Mouse (Mus musculus) heart, embryonic 16.5 days (tissue): ENCODE data around the gene Cyp26b1. TPM values are rescaled to one million over a fixed set of nuclear protein-coding genes. Genes with fewer than 3 reads are reported as not detected.

Experiments used
- ATAC-seq: fragments of 200-750 bp; cut with Nextera tagmentation; replicated peaks from 2 replicates; pipeline ENCODE4 v1.8.0; 2017; ENCODE audit warnings: moderate number of reproducible peaks; ENCODE audit not compliant: insufficient read depth, low FRiP score; ENCODE audit errors: extremely low read depth
- H3K27ac ChIP-seq: fragments of 300-500 bp; sonication (generic); 2 replicates; pipeline ENCODE4 v1.5.1; 2014; ENCODE audit warnings: mild to moderate bottlenecking, low read length, control low read depth, moderate library complexity
- H3K27me3 ChIP-seq: fragments of 300-500 bp; sonication (generic); 2 replicates; pipeline ENCODE4 v1.6.1; 2014; ENCODE audit warnings: low read length, mixed read lengths; ENCODE audit not compliant: control insufficient read depth, insufficient read depth
- H3K36me3 ChIP-seq: fragments of 300-500 bp; sonication (generic); 2 replicates; pipeline ENCODE4 v1.6.1; 2014; ENCODE audit not compliant: control insufficient read depth, insufficient read depth
- H3K4me1 ChIP-seq: fragments of 300-500 bp; sonication (generic); 2 replicates; pipeline ENCODE4 v1.6.1; 2014; ENCODE audit warnings: low read length, mixed read lengths; ENCODE audit not compliant: control insufficient read depth, insufficient read depth
- H3K4me2 ChIP-seq: fragments of 300-500 bp; sonication (generic); 2 replicates; pipeline ENCODE4 v1.6.1; 2014; ENCODE audit warnings: low read depth, mild to moderate bottlenecking, control low read depth, low read length
- H3K4me3 ChIP-seq: fragments of 300-500 bp; sonication (generic); 2 replicates; pipeline ENCODE4 v1.5.1; 2014; ENCODE audit warnings: mild to moderate bottlenecking, control low read depth, low read length
- H3K9ac ChIP-seq: fragments of 300-500 bp; sonication (generic); 2 replicates; pipeline ENCODE4 v1.6.1; 2014; ENCODE audit warnings: low read length, control low read depth
- H3K9me3 ChIP-seq: fragments of 300-500 bp; sonication (generic); replicated peaks from 2 replicates; pipeline ENCODE4 v1.6.1; 2016; ENCODE audit warnings: low read length; ENCODE audit not compliant: control insufficient read depth
- WGBS: fragments of 180-500 bp; shearing (Covaris S2); extraction: QIAGEN DNeasy Blood & Tissue Kit; methylation state at CpG from one replicate; pipeline ENCODE4 v1.1.7; 2014; 5-methylcytosine and 5-hydroxymethylcytosine counted together
- polyA plus RNA-seq: library from polyadenylated mRNA; unstranded; fragments of >200 nt; fragmentation: Nextera tagmentation; extraction: Ambion mirVana; gene quantifications from 2 replicates; pipeline ENCODE4 v1.2.1, GENCODE M21; 2015

Gene Cyp26b1
- polyA plus RNA-seq, 1 experiment from 2014 or later = 1.7 TPM

- Histone ChIP-seq H3K9ac (no peak overlapping the region), H3K4me2 (peak overlapping the region; percentile 52), H3K9me3 (no peaks in the 10 kb centered on the region), H3K36me3 (no peaks in the 10 kb centered on the region), H3K4me1 (peaks cover 32% of the 10 kb centered on the region), H3K27ac (no peak overlapping the region), H3K27me3 (peaks cover 32% of the 10 kb centered on the region), H3K4me3 (peak overlapping the region; percentile 54)
- peak; percentile 55 for ATAC-seq
- 4% methylated on average over 39 of the region's 39 CpGs for WGBS
These were observed 3.7 kb downstream of the Cyp26b1 start for GRCm38 (mm10) chr6:84589742-84590686.

- H3K4me2 ChIP-seq = peak overlapping the region; percentile 87
- peak overlapping the region; percentile 26; the same call in 1 of the 2 replicates for H3K9ac ChIP-seq
- no peak overlapping the region for H3K27ac ChIP-seq
- H3K4me3 ChIP-seq = peak overlapping the region; percentile 54
- H3K9me3 ChIP-seq = no peaks in the 10 kb centered on the region
- H3K36me3 ChIP-seq = no peaks in the 10 kb centered on the region
- peaks cover 41% of the 10 kb centered on the region for H3K4me1 ChIP-seq
- under 1% methylated on average over 47 of the region's 54 CpGs for WGBS
- H3K27me3 ChIP-seq = peaks cover 37% of the 10 kb centered on the region
- no peak for ATAC-seq
These were observed 4.6 kb downstream of the Cyp26b1 start for GRCm38 (mm10) chr6:84588895-84589652.

GRCm38 (mm10) chr6:84588221-84588894 is 5.3 kb downstream of the Cyp26b1 start:
- peaks cover 42% of the 10 kb centered on the region for H3K27me3 ChIP-seq
- ATAC-seq = no peak
- H3K4me1 ChIP-seq = peaks cover 47% of the 10 kb centered on the region
- peak overlapping the region; percentile 87 for H3K4me2 ChIP-seq
- H3K27ac ChIP-seq = no peak overlapping the region
- H3K9me3 ChIP-seq = no peaks in the 10 kb centered on the region
- peak overlapping the region; percentile 54 for H3K4me3 ChIP-seq
- 1% methylated on average over 41 of the region's 41 CpGs for WGBS
- H3K36me3 ChIP-seq = no peaks in the 10 kb centered on the region
- peak overlapping the region; percentile 35 for H3K9ac ChIP-seq

- H3K4me3 ChIP-seq = peak overlapping the region; percentile 54
- WGBS = under 1% methylated on average over 50 of the region's 51 CpGs
- H3K27me3 ChIP-seq = peaks cover 46% of the 10 kb centered on the region
- no peaks in the 10 kb centered on the region for H3K9me3 ChIP-seq
- H3K27ac ChIP-seq = no peak overlapping the region
- peaks cover 54% of the 10 kb centered on the region for H3K4me1 ChIP-seq
- H3K9ac ChIP-seq = peak overlapping the region; percentile 35
- H3K36me3 ChIP-seq = no peaks in the 10 kb centered on the region
- no peak for ATAC-seq
- H3K4me2 ChIP-seq = peak overlapping the region; percentile 87
These were observed 6.1 kb downstream of the Cyp26b1 start for GRCm38 (mm10) chr6:84587471-84588101.

- Histone ChIP-seq H3K4me1 (peaks cover 63% of the 10 kb centered on the region), H3K9me3 (no peaks in the 10 kb centered on the region), H3K4me3 (peak overlapping the region; percentile 59), H3K36me3 (no peaks in the 10 kb centered on the region), H3K4me2 (peak overlapping the region; percentile 87), H3K27me3 (peaks cover 53% of the 10 kb centered on the region), H3K9ac (no peak overlapping the region), H3K27ac (no peak overlapping the region)
- 2% methylated on average over 28 of the region's 28 CpGs for WGBS
- ATAC-seq = no peak
These were observed 7.0 kb downstream of the Cyp26b1 start for GRCm38 (mm10) chr6:84586551-84587200.

GRCm38 (mm10) chr6:84585686-84586300 is 7.9 kb downstream of the Cyp26b1 start:
- no peaks in the 10 kb centered on the region for H3K36me3 ChIP-seq
- H3K9me3 ChIP-seq = no peaks in the 10 kb centered on the region
- H3K4me2 ChIP-seq = peak overlapping the region; percentile 84
- no peak for ATAC-seq
- H3K27me3 ChIP-seq = peaks cover 60% of the 10 kb centered on the region
- H3K4me1 ChIP-seq = peaks cover 70% of the 10 kb centered on the region
- H3K27ac ChIP-seq = no peak overlapping the region; the same call in 1 of the 2 replicates
- WGBS = under 1% methylated on average over 37 of the region's 37 CpGs
- H3K9ac ChIP-seq = peak overlapping the region; percentile 65
- H3K4me3 ChIP-seq = peak overlapping the region; percentile 59

GRCm38 (mm10) chr6:84584783-84585685 is 8.7 kb downstream of the Cyp26b1 start:
- H3K9ac ChIP-seq = peak overlapping the region; percentile 65
- WGBS = under 1% methylated on average over 66 of the region's 66 CpGs
- peak; percentile 61 for ATAC-seq
- peak overlapping the region; percentile 84 for H3K4me2 ChIP-seq
- peak overlapping the region; percentile 25; the same call in 1 of the 2 replicates for H3K27ac ChIP-seq
- H3K9me3 ChIP-seq = no peaks in the 10 kb centered on the region
- peaks cover 69% of the 10 kb centered on the region for H3K4me1 ChIP-seq
- H3K27me3 ChIP-seq = peaks cover 66% of the 10 kb centered on the region
- no peaks in the 10 kb centered on the region for H3K36me3 ChIP-seq
- H3K4me3 ChIP-seq = peak overlapping the region; percentile 59
